Mouse (Mus musculus) left cerebral cortex, adult 2 months (tissue): ENCODE measurements around the gene Baat. TPM values are rescaled to one million over a fixed set of nuclear protein-coding genes. Genes with fewer than 3 reads are reported as not detected.

Source experiments
- DNase-seq, 2 experiments: peaks; one replicate each; pipeline ENCODE4 v3.0.0; 2021 to 2022; ENCODE audit warnings: low spot score in 2 of 2, mixed read lengths in 1 of 2; ENCODE audit errors: extremely low spot score in 1 of 2
- H3K27ac ChIP-seq: fragments of 200-600 bp; 2 replicates; pipeline ENCODE4 v1.8.1; 2022
- H3K4me3 ChIP-seq: fragments of 200-600 bp; 2 replicates; pipeline ENCODE4 v1.8.1; 2022
- CTCF ChIP-seq: fragments of 200-600 bp; IDR thresholded peaks from 2 replicates; pipeline ENCODE4 v1.8.1; 2022; ENCODE audit warnings: antibody characterized with exemption, mild to moderate bottlenecking, moderate library complexity
- intact Hi-C: fragments of 180-260 bp; cut with DNase I; formaldehyde crosslinking; loops from one replicate; pipeline ENCODE4 v1.15.1; 2025
- long read RNA-seq, 2 experiments: library from polyadenylated mRNA; stranded (forward); transcript quantifications; one replicate each; pipeline ENCODE4 v2.0.0; 2021; ENCODE audit warnings: borderline mapping rate in 2 of 2
- total RNA-seq, 2 experiments: library from RNA; stranded (reverse); gene quantifications; 2 replicates each; pipeline ENCODE4 v1.2.3; 2021

The Baat gene
- under 1 TPM in 1 of 2 experiments, not detected in 1; 0.47 TPM for total RNA-seq
- long read RNA-seq, experiment 1: 0 reads
- long read RNA-seq, experiment 2: 0 reads

DNA sequence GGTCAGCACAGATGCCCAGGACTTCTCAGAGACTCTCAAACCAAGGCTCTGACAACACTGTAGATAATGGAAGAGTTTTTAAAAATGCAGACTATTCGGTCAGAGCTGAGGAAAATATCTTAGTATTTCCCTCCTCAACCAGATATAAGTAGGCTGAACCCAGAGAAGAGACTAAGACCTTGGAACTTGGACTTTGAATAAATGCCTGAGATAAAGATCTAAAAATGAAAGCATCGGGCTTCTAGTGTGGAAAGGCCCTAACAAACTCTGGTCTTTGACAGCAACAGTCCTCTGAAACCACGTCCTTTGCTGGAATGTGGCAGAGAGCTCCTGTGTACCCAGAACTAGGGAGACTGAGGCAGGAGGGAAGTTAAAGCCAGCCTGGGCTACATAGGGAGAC is at the start of gene Baat:
Gene Baat, minus strand, starts transcription at position 172 of the 400 bp plus-strand sequence.
- no peak for TF ChIP-seq CTCF

GRCm38 (mm10) chr4:49553380-49553779 is 47.0 kb upstream of the Baat start:
- TF ChIP-seq CTCF: no peak
- Histone ChIP-seq H3K27ac (no peak overlapping the region), H3K4me3 (no peak overlapping the region)
- intact Hi-C loops: no loop called here
- DNase-seq: no peak

More for the DNA sequence above, at the start of gene Baat:
- Histone ChIP-seq H3K4me3 (no peak within 1 kb of the TSS), H3K27ac (no peak within 1 kb of the TSS)
- intact Hi-C loops: no loop called here
- DNase-seq: no peak

DNA sequence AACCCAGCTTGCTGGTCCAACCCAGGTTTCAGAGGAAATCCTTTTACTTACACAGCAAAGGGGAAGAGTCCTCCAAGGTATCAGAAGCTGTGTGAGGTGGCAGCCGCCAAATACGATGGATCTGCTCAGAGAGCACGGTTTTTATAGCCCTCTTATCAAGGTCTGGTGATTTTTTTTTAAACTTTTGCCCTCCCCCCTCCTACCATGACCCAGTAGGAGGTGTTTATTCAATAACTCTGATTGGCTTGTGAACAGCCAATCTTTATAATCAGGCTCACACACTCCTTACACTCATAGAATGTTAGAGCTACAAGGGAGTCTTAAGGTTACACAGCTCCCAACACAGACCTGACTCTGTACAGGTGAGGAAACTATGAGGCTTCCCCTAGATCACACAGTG is 43.0 kb upstream of the Baat start, which contains the start of gene Aldob:
Gene Aldob, minus strand, starts transcription at position 164 of the 400 bp plus-strand sequence.
- Histone ChIP-seq H3K27ac (no peak within 1 kb of the TSS), H3K4me3 (no peak within 1 kb of the TSS)
- no peak for TF ChIP-seq CTCF
- no peak for DNase-seq
- intact Hi-C loops: no loop called here

- TF ChIP-seq CTCF: no peak
- Histone ChIP-seq H3K4me3 (no peak overlapping the region), H3K27ac (no peak overlapping the region)
- intact Hi-C loops: no loop called here
- DNase-seq: no peak
Measured at GRCm38 (mm10) chr4:49547544-49548219, 41.3 kb upstream of the Baat start.

DNA sequence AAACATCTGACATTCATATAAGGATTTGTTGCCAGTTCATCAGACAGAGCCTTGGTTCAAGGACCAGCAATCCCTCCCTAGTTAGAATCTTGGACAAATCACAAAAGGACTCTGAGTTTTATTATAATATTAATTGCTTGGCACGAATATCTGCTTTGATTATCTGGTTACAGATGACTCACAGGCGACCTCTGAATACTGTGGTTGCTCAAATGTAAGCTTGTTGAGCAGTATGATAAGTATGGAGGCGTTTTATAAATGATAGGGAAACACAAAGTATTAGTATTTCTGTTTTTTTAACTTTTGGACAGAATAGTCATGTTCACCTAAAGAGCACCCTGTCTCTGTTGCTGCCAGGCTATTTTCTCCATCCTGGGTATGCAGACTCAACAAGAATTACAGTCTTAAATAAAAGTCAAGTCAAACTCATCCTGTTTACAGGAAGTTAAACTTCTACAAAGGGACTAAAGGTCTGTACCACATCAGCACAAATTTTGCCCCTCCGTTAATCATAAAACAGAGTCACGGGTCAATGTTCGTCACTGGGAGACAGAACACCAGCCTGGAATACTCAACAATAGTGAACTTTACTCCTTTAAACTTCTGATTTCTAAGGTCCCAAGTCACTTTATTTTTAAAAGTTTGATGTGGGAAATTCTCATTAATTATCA is 40.7 kb upstream of the Baat start:
- H3K4me3 ChIP-seq: no peak overlapping the region
- no peak overlapping the region for H3K27ac ChIP-seq
- no peak for DNase-seq
- no peak for TF ChIP-seq CTCF
- intact Hi-C loops: no loop called here

DNA sequence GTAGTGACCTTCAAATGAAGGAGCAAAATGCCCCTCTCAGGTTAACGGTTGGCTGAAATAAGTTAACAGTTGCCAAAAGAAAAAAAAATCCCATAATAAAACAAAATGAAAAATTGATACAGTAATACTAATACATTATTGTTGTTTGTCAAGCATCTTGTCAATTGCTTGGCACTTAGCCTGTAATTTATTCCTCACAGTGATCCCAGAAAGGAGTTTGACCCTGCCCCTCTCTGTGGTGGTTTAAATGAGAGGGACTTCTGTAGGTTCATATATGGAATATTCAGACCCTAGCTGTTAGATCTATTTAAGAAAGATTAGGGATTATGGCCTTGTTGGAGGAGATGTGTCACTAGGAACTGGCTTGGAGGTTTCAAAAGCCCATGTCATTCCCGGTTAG is 39.7 kb upstream of the Baat start:
- Histone ChIP-seq H3K27ac (no peak overlapping the region), H3K4me3 (no peak overlapping the region)
- no peak for DNase-seq
- no peak for TF ChIP-seq CTCF
- intact Hi-C loops: no loop called here

DNA sequence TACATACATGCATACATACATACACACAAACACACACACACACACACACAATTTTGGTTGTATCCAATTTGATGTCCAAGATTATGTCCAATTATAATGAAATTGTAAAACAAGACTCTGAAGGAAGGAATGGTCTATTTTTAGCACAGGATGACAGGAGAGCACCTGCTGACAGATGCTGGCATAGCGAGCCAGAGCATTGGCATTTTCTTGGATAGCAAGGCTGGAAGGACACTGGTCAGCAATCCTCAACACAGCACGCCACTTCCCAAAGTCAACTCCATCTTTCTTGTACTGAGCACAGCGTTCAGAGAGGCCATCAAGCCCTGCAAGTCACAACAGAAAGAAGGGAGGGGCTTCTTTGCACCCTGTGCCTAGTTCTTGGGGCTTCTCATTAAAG is 34.6 kb upstream of the Baat start:
- H3K27ac ChIP-seq: no peak overlapping the region
- no peak overlapping the region for H3K4me3 ChIP-seq
- no peak for DNase-seq
- no peak for TF ChIP-seq CTCF
- intact Hi-C loops: no loop called here

DNA sequence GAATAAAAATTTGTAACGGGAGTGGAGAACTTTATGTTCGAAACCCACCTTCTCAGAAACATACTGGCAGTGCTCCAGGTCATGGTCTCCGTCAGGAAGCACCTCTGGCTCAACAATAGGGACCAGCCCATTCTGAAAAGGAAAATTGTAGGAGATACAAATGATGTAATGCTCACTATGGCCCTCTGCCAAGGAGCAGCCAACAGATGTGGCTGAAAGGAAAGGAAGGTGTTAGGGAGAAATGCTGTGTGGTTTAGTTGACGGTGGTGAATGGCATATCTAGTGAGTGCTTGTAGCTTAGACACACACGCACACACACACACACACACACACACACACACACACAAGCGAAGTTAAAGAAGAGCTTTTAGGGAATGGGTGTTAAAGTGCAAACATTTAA is 33.3 kb upstream of the Baat start:
- no peak overlapping the region for H3K4me3 ChIP-seq
- no peak for TF ChIP-seq CTCF
- intact Hi-C loops: no loop called here
- no peak for DNase-seq
- H3K27ac ChIP-seq: no peak overlapping the region

GRCm38 (mm10) chr4:49536671-49537070 is 30.3 kb upstream of the Baat start:
- no peak for TF ChIP-seq CTCF
- Histone ChIP-seq H3K4me3 (no peak overlapping the region), H3K27ac (no peak overlapping the region)
- intact Hi-C loops: no loop called here
- no peak for DNase-seq

DNA sequence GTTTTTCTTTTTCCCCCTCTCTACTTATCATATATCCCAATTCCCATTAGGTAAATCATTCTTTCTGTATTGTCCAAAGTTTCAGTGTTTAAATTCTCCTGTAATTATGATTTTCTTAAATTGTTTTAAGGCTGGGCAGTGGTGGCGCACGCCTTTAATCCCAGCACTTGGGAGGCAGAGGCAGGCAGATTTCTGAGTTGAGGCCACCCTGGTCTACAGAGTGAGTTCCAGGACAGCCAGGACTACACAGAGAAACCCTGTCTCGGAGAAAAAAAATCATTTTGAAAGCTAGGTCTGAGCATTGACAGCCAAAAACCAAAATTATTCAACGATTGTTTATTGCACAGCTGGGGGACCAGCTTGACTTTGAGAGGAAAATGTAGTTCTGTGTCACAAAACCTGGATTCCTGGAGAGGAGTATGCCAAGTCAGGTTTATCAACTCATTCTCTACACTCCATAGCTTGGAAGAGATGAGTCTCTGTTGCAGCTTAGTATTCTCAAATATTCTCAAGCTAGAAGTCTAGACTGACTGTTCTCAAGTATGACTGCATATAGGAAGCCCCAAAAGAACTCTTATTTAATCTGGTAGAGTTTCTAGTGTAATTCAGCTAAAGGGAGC is 29.4 kb upstream of the Baat start:
- no peak for DNase-seq
- intact Hi-C loops: no loop called here
- H3K4me3 ChIP-seq: no peak overlapping the region
- TF ChIP-seq CTCF: no peak
- H3K27ac ChIP-seq: no peak overlapping the region

- H3K4me3 ChIP-seq: no peak overlapping the region
- H3K27ac ChIP-seq: no peak overlapping the region
- no peak for TF ChIP-seq CTCF
- DNase-seq: no peak
- intact Hi-C loops: no loop called here
Measured at GRCm38 (mm10) chr4:49535036-49535435, 28.7 kb upstream of the Baat start.

- DNase-seq: peak; percentile 81 to 85
- Histone ChIP-seq H3K27ac (peak overlapping the region; percentile 56), H3K4me3 (peak overlapping the region; percentile 93)
- intact Hi-C loops: loop anchor here (2.0 to 10.0 kb wide), 2 partner anchors 74 to 1048 kb away; partner anchors contain the start of genes Tex10 and Tmem246
- no peak for TF ChIP-seq CTCF
Measured at GRCm38 (mm10) chr4:49522576-49522975, 16.2 kb upstream of the Baat start.
